Mouse (Mus musculus) adrenal gland, adult 18-20 months (tissue): Measurements from ENCODE around the gene Hnrnpf. TPM values are rescaled to one million over a fixed set of nuclear protein-coding genes. Genes with fewer than 3 reads are reported as not detected.

Experiments
- DNase-seq, 2 experiments: peaks; one replicate each; pipeline ENCODE4 v3.0.0; 2021 to 2022; ENCODE audit warnings: low spot score in 2 of 2
- total RNA-seq, 2 experiments: library from RNA; stranded (reverse); gene quantifications; 1 replicate in 1 of 2; 2 replicates in 1 of 2; pipeline ENCODE4 v1.2.3; 2021

Gene Hnrnpf
- total RNA-seq, 2 experiments from 2014 or later = 317 to 377 TPM

- no peak for DNase-seq
Measured at GRCm38 (mm10) chr6:117918043-117918442, 17.9 kb downstream of the Hnrnpf start.

GRCm38 (mm10) chr6:117920659-117921640, 20.8 kb downstream of the Hnrnpf start:
- DNase-seq = peak in 1 of 2 experiments; percentile 26

GRCm38 (mm10) chr6:117922041-117922440, 21.9 kb downstream of the Hnrnpf start:
- no peak for DNase-seq

GRCm38 (mm10) chr6:117926871-117927491, 26.9 kb downstream of the Hnrnpf start:
- no peak for DNase-seq

DNA sequence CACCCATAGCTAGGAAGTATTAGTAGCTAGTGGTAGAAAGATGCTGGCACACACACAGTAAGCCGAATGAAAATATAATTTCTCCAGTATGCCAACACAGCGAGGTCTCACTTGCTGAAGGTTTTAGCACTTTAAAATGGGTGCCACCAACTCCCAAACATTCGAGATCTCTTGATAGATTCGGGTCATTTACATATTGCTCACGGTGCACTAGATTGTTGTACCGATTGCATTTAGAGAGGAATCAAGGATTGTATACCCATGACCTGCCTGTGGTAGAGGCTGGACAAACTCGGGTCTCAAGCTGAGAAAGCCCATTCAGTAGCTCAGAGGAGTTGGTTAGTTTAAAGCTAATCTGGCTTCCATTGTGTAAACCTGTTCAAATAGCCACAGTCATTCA, 27.8 kb downstream of the Hnrnpf start:
- no peak for DNase-seq

DNA sequence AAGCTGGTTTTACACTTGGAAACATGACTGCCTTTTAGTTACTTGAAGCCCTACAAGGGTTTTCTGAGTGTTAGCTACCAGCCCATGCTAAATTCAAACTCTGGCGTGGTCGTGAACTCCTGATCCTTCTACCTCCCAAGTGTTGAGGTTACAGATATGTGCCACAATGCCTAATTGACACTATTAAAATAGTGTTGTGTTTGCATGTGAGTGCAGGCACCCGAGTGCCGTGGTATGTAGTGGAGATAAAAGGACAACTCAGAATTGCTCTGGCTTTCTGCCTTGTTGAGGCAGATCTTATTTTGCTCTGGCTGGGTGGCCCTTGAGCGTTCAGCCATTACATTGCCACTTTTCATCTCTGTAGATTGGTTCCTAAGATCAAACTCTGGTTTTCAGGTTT, 28.6 kb downstream of the Hnrnpf start:
- no peak for DNase-seq

GRCm38 (mm10) chr6:117929945-117930655, 30.0 kb downstream of the Hnrnpf start:
- DNase-seq = no peak

GRCm38 (mm10) chr6:117932325-117933051, 32.4 kb downstream of the Hnrnpf start:
- DNase-seq = peak in 1 of 2 experiments; percentile 36

- DNase-seq = no peak
Measured at GRCm38 (mm10) chr6:117934301-117934700, 34.2 kb downstream of the Hnrnpf start.

GRCm38 (mm10) chr6:117935681-117936612, 35.8 kb downstream of the Hnrnpf start:
- DNase-seq = no peak

DNA sequence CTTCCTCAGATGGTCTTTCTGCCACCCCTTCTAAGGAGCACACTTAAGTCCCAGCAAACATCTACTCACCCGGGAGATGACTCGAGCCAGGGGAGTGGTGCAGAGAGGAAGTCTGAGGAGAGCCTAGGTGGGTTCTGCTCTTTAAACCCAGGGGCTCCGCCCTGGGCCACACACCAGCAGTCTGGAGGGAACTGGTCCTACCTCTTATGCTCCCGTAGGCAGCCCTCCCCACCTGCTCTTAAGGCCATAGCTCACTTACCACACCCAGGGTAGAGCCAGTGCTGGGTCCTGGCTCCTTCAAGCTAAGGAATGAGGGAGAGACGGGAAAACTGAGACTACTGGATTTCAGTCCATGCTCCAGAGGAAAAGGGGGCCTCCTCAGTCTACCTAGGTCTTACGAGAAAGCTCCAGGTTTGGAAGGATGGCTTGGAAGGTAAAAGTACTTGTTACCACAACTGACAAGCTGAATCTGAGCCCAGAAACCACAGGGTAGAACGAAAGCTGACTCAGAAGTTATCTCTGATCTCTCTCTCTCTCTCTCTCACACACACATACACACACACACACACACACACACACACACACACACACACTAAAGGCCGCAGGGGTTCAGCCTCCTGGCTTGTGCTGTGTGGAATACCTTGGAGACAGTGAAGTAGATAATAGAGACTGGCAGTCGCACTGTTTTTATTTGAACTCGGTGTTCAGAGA, 37.3 kb downstream of the Hnrnpf start, which contains the start of gene Fxyd4:
TSS of gene Fxyd4 (minus strand) at position 471 of the 711 bp plus-strand sequence.
- no peak for DNase-seq

DNA sequence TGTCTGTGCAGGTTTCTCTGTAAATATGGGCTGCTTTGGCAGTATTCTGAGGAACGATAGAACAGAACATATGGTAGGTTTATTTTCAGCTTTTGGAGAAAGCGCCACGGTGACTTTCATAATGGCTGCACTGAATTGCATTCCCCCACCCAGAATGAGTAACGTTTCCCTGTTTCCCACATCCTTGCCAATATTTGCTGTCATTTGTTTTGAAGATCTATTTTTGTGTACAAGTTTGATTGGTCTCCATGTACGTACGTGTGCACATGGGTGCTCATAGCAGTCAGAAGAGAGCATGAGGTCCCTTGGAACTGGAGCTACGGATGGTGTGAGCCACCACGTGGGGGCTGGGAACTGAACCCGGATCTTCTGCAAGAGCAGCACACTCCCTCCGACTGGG, 38.8 kb downstream of the Hnrnpf start:
- no peak for DNase-seq

DNA sequence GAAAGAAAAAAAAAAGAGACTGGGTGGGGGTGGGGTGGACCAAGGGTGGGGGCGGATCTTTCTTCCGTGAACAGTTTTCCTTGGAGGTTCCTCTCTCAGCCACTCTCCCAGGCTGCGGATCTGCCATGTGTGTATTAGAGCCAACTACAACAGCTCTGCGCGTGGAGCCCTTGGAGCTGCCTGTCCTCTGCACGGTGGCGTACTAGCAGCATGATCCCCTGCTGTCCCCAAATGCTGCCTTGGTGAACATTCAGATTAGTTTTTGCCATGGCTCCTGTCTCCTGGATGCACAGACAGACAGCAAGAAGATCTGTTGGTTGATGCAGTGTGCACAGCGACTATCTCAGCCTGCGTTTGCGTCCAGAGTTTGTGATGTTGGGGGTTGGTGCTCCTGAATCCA, 42.6 kb downstream of the Hnrnpf start:
- DNase-seq = no peak

DNA sequence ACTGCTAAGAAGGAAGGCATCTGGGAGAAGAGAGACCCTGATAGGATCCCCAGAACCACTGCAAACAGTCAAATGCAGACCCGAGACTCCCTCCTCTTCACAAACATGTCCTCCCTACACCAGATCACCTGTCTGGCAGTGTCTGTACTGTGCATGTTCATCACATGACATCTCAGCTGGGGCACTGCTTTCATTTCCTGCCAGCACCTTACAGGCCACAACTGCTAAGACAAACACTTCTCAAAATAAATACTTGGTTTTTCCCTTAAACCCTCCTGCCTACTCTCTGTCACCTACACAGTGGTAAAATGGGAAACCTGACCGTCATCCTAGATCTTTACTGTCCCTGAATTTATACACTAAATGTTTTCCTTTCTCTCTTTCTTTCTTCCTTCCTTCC, 43.8 kb downstream of the Hnrnpf start:
- no peak for DNase-seq

DNA sequence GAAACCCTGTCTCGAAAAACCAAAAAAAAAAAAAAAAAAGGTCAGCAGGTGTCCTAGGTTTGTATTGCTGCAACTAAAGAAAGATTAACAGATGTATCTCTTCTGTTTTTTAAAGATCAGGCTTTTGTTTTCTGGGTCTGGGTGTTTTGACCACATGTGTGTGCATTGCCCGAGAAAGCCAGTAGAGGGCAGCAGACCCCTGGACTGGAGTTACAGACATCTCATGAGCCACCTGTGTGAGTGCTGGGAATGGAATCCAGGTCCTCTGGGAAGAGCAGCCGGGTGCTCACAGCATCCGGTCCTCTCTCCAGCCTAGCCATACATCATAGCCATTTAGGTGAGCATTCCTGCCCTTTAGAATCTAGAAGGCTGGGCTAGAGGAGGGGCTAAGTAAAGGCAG, 52.2 kb downstream of the Hnrnpf start:
- DNase-seq = no peak

GRCm38 (mm10) chr6:117956161-117956560, 56.0 kb downstream of the Hnrnpf start:
- DNase-seq = no peak

GRCm38 (mm10) chr6:117956851-117957501, 56.9 kb downstream of the Hnrnpf start:
- DNase-seq = no peak

GRCm38 (mm10) chr6:117963201-117963600, 63.1 kb downstream of the Hnrnpf start:
- no peak for DNase-seq

DNA sequence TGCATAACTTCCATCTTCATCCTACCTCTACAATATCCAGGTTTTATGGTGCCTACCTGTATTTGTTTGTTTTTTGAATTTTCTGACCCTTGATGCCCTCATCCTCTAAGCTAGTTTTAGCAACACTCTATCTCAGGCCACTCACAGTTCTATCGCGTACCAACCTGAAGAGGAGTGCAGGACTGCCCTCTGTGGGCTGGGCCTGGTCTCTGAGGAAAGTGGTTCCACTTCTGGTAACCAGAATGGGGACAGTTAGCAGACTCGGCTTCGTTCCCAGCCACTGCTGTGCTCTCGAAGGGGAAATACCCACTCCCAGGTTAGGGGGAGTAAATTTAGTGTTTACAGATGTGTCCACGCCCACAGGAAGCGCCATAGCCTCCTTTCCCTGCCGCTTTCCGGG, 66.6 kb downstream of the Hnrnpf start:
- DNase-seq = no peak
